ENCODE assay signal across 30 mouse cellular contexts in the genomic region with DNA sequence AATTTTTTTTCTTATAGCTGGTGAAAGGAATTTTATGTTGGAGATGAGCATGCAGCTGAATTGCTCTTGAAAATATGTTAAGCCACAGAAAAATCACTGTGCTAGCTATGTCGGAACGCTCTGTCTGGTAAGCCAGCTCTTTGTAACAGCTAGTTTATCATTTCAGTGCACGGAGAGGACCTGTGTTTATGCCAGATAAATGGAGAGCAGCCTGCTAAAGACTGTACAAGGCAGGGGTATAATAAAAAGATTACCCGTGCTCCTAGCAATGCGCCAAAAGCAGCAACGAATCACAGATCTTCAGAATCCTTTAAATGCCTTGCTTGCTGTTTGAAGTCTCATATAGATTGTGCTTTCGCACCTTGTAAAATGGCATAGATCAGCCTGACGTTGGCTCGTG.
A peak's percentile ranks its signal among the peaks of the same experiment; 100 is the strongest.
DNase-seq lines count a peak whose midpoint lies in the region; ATAC-seq lines count a peak whose summit lies in the region.
"Had no signal": no experiment of that assay in that cellular context is flagged by ENCODE, and none has a peak within 500 bp of the region (broad histone marks: within the 10 kb centered on the region; RNA-seq: fewer than 3 reads in every experiment).

No protein-coding gene starts in this region.

- peaks cover 13% of the 10 kb centered on the region for H3K4me1 ChIP-seq in hindbrain, embryonic 13.5 days (replicated peaks)
- no peaks in the 10 kb centered on the region for H3K4me1 ChIP-seq in hindbrain, embryonic 11.5 days (replicated peaks; ENCODE audit: control insufficient read depth, insufficient read depth, low read length)
- peaks cover 20% of the 10 kb centered on the region for H3K4me1 ChIP-seq in midbrain, embryonic 13.5 days (replicated peaks)
- peaks cover 18% of the 10 kb centered on the region for H3K4me1 ChIP-seq in midbrain, embryonic 10.5 days
- peaks cover 14% of the 10 kb centered on the region for H3K4me1 ChIP-seq in midbrain, embryonic 16.5 days (ENCODE audit: control insufficient read depth, insufficient read depth, low read length)
- 0 out of 2 replicates have a peak, but pooled peaks cover 6% of the 10 kb centered on the region for H3K4me1 ChIP-seq in neural tube, embryonic 15.5 days
- H3K4me1 ChIP-seq: heart, embryonic 12.5 days; limb, embryonic 12.5 days had no signal

- 79% methylated on average over 9 of the region's 9 CpGs for WGBS in hindbrain, embryonic 13.5 days
- 93% methylated on average over 9 of the region's 9 CpGs for WGBS in hindbrain, embryonic 11.5 days
- WGBS in midbrain, embryonic 13.5 days: 72% methylated on average over 9 of the region's 9 CpGs
- 95% methylated on average over 9 of the region's 9 CpGs for WGBS in midbrain, embryonic 10.5 days
- 69% methylated on average over 9 of the region's 9 CpGs for WGBS in midbrain, embryonic 16.5 days
- 53% methylated on average over 9 of the region's 9 CpGs for WGBS in neural tube, embryonic 15.5 days

- H3K27me3 ChIP-seq in hindbrain, embryonic 13.5 days: no peaks in the 10 kb centered on the region
- H3K27me3 ChIP-seq in hindbrain, embryonic 11.5 days (ENCODE audit: control insufficient read depth, insufficient read depth, low read length): no peaks in the 10 kb centered on the region
- no peaks in the 10 kb centered on the region for H3K27me3 ChIP-seq in midbrain, embryonic 13.5 days
- no peaks in the 10 kb centered on the region for H3K27me3 ChIP-seq in midbrain, embryonic 10.5 days (ENCODE audit: low read depth, poor library complexity, severe bottlenecking)
- no peaks in the 10 kb centered on the region for H3K27me3 ChIP-seq in midbrain, embryonic 16.5 days (ENCODE audit: control insufficient read depth, insufficient read depth, low read depth, low read length)
- H3K27me3 ChIP-seq in neural tube, embryonic 15.5 days (replicated peaks): no peaks in the 10 kb centered on the region
- H3K27me3 ChIP-seq: forebrain, embryonic 13.5 days; heart, embryonic 12.5 days; limb, embryonic 12.5 days had no signal

- no peak overlapping the region for H3K4me3 ChIP-seq in hindbrain, embryonic 13.5 days
- H3K4me3 ChIP-seq in hindbrain, embryonic 11.5 days (ENCODE audit: low read depth, low read length): no peak overlapping the region
- no peak overlapping the region for H3K4me3 ChIP-seq in midbrain, embryonic 13.5 days (replicated peaks)
- no peak overlapping the region for H3K4me3 ChIP-seq in midbrain, embryonic 10.5 days
- no peak overlapping the region for H3K4me3 ChIP-seq in midbrain, embryonic 16.5 days (ENCODE audit: low read depth, low read length)
- H3K4me3 ChIP-seq in neural tube, embryonic 15.5 days (replicated peaks): no peak overlapping the region
- H3K4me3 ChIP-seq: erythroblast, embryonic 14.5 days; forebrain, embryonic 13.5 days; heart, embryonic 12.5 days; limb, embryonic 12.5 days; myocyte had no signal

- H3K36me3 ChIP-seq in hindbrain, embryonic 13.5 days: no peaks in the 10 kb centered on the region
- H3K36me3 ChIP-seq in hindbrain, embryonic 11.5 days (ENCODE audit: control insufficient read depth, insufficient read depth, low read length): no peaks in the 10 kb centered on the region
- no peaks in the 10 kb centered on the region for H3K36me3 ChIP-seq in midbrain, embryonic 13.5 days
- H3K36me3 ChIP-seq in midbrain, embryonic 10.5 days: no peaks in the 10 kb centered on the region
- H3K36me3 ChIP-seq in midbrain, embryonic 16.5 days (ENCODE audit: control insufficient read depth, insufficient read depth, low read length): no peaks in the 10 kb centered on the region
- H3K36me3 ChIP-seq in neural tube, embryonic 15.5 days: no peaks in the 10 kb centered on the region
- H3K36me3 ChIP-seq: heart, embryonic 12.5 days; limb, embryonic 12.5 days had no signal

- no peak overlapping the region for H3K4me2 ChIP-seq in hindbrain, embryonic 13.5 days
- no peak overlapping the region for H3K4me2 ChIP-seq in hindbrain, embryonic 11.5 days (replicated peaks; ENCODE audit: low read depth, low read length)
- no peak overlapping the region for H3K4me2 ChIP-seq in midbrain, embryonic 13.5 days (replicated peaks)
- H3K4me2 ChIP-seq in midbrain, embryonic 16.5 days (ENCODE audit: low read length): no peak overlapping the region
- H3K4me2 ChIP-seq in neural tube, embryonic 15.5 days: no peak overlapping the region
- H3K4me2 ChIP-seq: forebrain, embryonic 13.5 days; heart, embryonic 12.5 days; limb, embryonic 12.5 days; liver, embryonic 11.5 days had no signal

- no peak for DNase-seq in hindbrain, embryonic 11.5 days (ENCODE audit: low spot score)
- DNase-seq in midbrain, embryonic 10.5 days (ENCODE audit: low spot score): no peak
- DNase-seq: adrenal gland, postnatal 25 days; B cell, adult 2 months; cerebellum, adult 18-20 months; cerebellum, postnatal 14 days; gastrocnemius, postnatal 25 days; heart, adult 18-20 months; heart, postnatal 4 days; kidney, adult 9 months; kidney, postnatal 10 days; layer of hippocampus, adult 9-11 months; lung, postnatal 4 days; right cerebral cortex, adult 18-20 months; spleen, adult 18-20 months; thymus, adult 18-20 months; thymus, postnatal 36 days had no signal

- no peak for ATAC-seq in hindbrain, embryonic 13.5 days (ENCODE audit: low FRiP score)
- no peak for ATAC-seq in hindbrain, embryonic 11.5 days (ENCODE audit: low FRiP score)
- no peak for ATAC-seq in midbrain, embryonic 13.5 days
- ATAC-seq in midbrain, embryonic 16.5 days: no peak
- ATAC-seq in neural tube, embryonic 15.5 days (ENCODE audit: low FRiP score): no peak
- ATAC-seq in megakaryocyte, adult 5-6 weeks (ENCODE audit: poor library complexity, severe bottlenecking): no peak
- ATAC-seq: forebrain, embryonic 13.5 days; intestine, postnatal 0 days had no signal

- peak overlapping the region; percentile 52; the same call in 1 of the 2 replicates for H3K27ac ChIP-seq in hindbrain, embryonic 13.5 days
- H3K27ac ChIP-seq in hindbrain, embryonic 11.5 days (ENCODE audit: low read depth, low read length): no peak overlapping the region
- peak overlapping the region; percentile 60; the same call in 1 of the 2 replicates for H3K27ac ChIP-seq in midbrain, embryonic 13.5 days
- H3K27ac ChIP-seq in midbrain, embryonic 10.5 days (replicated peaks): no peak overlapping the region
- 0 out of 2 replicates have a peak overlapping the region, but pooled peaks have one; percentile 10 for H3K27ac ChIP-seq in midbrain, embryonic 16.5 days (ENCODE audit: low read length)
- peak overlapping the region; percentile 33; the same call in 1 of the 2 replicates for H3K27ac ChIP-seq in neural tube, embryonic 15.5 days (replicated peaks)
- H3K27ac ChIP-seq: forebrain, embryonic 13.5 days; limb, embryonic 12.5 days; stomach, postnatal 0 days had no signal

- H3K9me3 ChIP-seq in hindbrain, embryonic 13.5 days: no peaks in the 10 kb centered on the region
- no peaks in the 10 kb centered on the region for H3K9me3 ChIP-seq in hindbrain, embryonic 11.5 days (ENCODE audit: control insufficient read depth, low read length)
- H3K9me3 ChIP-seq in midbrain, embryonic 13.5 days: no peaks in the 10 kb centered on the region
- no peaks in the 10 kb centered on the region for H3K9me3 ChIP-seq in midbrain, embryonic 10.5 days (replicated peaks)
- H3K9me3 ChIP-seq in midbrain, embryonic 16.5 days (replicated peaks; ENCODE audit: control insufficient read depth, low read length, poor library complexity, severe bottlenecking): no peaks in the 10 kb centered on the region
- no peaks in the 10 kb centered on the region for H3K9me3 ChIP-seq in neural tube, embryonic 15.5 days (replicated peaks)
- H3K9me3 ChIP-seq: forebrain, embryonic 13.5 days; limb, embryonic 12.5 days had no signal

- no peak overlapping the region for H3K9ac ChIP-seq in hindbrain, embryonic 13.5 days
- H3K9ac ChIP-seq in hindbrain, embryonic 11.5 days (ENCODE audit: low read depth, low read length): no peak overlapping the region
- H3K9ac ChIP-seq in midbrain, embryonic 13.5 days (replicated peaks): no peak overlapping the region
- H3K9ac ChIP-seq in midbrain, embryonic 16.5 days (ENCODE audit: low read depth, low read length): no peak overlapping the region
- H3K9ac ChIP-seq in neural tube, embryonic 15.5 days (replicated peaks): no peak overlapping the region
- H3K9ac ChIP-seq: forebrain, embryonic 13.5 days; heart, embryonic 12.5 days; limb, embryonic 12.5 days had no signal

Comparison
In these comparisons a context has a peak if more than half of its experiments do, and no peak if none do; other contexts are left out.
1. H3K27ac ChIP-seq: peak in hindbrain, embryonic 13.5 days (single experiment), midbrain, embryonic 13.5 days (single experiment), midbrain, embryonic 16.5 days (single experiment) and neural tube, embryonic 15.5 days (single experiment); none in hindbrain, embryonic 11.5 days (single experiment) and midbrain, embryonic 10.5 days (single experiment).